Mouse (Mus musculus): ENCODE results near the gene Msh6.
"Not testable (repeated sequence)": the region's sequence is repeated elsewhere in the genome, so short reads cannot be mapped to it uniquely, and the experiment has no call there.

Gene Msh6

DNA sequence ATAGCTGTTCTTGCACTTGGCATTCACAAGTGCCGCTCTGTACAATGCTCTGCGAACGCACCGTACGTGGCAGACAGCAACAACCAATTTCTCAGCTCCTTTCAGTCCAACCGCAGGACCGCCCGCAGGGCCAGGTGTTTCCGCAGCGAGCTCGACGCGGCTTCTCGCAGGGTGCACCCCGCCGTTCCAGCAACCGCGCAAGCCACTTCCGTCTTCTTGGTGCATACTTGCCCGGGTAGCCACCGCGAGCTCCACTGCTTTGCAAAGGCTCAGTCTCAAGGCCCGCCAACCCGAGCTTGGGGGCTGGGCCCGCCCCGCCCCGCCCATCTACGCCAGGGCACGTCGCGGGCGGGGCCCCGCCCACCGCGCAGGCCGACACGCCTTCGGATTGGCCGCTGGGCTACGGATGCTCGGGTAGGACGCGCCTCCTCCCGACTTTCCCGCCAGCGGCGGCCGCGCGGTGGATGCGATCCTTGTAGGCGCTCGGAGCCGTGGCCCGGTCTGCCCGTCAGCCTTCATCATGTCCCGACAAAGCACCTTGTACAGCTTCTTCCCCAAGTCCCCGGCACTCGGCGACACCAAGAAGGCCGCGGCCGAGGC, at the start of gene Msh6:
Gene Msh6, plus strand, starts transcription at position 434 of the 600 bp plus-strand sequence.
- no peak for DNase-seq (ENCODE audit: extremely low read depth, low read depth, low spot score)

DNA sequence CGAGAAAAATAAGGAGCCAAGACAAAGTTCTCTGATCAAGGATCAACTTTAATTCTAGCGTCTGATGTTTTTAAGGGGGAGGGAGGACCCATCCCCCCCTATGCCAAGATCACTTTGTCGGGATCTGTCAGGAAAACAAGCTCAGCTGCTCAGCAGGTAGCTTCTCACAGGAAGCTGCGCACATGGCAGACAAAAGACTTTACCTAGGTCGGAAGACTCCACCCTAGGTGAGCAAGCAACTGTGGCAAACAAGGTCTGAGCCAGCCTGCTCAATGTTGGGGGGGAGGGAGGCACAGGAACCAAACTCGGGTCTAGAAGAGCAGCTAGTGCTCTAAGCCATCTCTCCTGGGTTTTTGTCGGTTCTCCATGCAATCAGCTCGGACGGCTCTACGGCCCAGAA, 40.5 kb upstream of the Msh6 start:
- DNase-seq (ENCODE audit: extremely low read depth, low read depth, low spot score), result no peak

DNA sequence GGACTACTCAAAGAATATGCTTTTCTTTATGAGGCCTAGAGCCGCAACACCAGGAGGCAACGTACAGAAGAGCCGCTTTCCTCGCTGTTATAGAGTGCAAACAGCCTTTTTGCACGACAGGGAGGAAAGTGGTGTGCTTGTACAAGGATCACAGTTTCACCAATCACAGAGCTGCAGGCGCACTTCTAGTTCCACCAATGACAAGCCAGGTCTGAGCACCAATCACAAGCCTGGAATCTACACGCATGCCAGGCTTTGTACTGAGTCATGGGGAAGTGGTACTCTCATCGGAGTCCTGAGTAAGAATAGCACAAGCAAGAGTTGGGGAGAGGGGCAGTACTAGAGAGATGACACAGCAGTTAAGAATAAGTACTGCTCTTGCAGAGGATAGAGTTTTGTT, 40.1 kb upstream of the Msh6 start:
- no peak for DNase-seq (ENCODE audit: extremely low read depth, low read depth, low spot score)

DNA sequence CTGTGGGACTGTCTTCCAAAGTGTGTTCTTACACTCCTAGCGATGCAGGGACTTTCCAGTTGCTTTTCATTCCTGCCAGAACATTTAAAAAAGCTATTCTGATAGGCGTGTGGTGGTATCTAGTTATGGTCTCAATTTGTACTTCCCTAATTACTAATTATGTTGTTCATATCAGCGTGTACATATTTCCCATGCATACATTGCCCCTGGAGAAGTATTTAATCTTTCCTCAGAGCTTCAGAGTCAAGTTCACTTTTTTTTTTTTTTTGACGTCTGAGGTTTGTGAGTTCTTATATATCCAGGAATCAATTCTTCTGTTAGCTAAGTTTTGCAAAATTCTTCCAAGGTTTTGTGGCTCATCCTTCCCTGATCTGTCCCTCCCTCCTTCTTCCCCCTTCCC, 38.7 kb upstream of the Msh6 start:
- no peak for DNase-seq (ENCODE audit: extremely low read depth, low read depth, low spot score)

DNA sequence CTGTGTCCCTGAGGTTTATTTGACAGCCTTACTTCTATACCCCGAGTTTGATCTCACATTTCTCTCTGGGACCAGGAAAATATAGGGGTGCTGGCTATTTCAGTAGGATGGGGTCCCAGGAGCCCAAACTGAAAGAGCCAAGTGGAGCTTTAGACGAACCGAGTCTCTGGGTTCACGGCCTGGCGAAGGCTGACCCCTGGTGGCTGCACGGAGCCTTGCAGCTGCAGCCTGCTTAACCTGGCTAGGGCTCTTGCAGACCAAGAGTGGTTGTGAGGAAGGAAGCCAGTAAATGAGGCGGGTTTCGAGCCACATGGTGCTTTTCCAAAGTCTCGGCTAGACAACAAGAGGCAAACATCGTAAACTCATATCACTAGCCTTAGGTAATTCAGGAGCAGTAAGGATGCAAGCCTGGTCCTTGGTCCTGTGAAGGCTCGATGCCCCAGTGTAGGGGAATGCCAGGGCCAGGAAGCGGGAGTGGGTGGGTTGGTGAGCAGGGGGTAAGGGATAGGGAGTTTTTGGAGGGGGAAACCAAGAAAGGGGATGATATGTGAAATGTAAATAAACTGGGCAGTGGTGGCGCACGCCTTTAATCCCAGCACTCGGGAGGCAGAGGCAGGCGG, 25.8 kb upstream of the Msh6 start:
- no peak for DNase-seq (ENCODE audit: extremely low read depth, low read depth, low spot score)

DNA sequence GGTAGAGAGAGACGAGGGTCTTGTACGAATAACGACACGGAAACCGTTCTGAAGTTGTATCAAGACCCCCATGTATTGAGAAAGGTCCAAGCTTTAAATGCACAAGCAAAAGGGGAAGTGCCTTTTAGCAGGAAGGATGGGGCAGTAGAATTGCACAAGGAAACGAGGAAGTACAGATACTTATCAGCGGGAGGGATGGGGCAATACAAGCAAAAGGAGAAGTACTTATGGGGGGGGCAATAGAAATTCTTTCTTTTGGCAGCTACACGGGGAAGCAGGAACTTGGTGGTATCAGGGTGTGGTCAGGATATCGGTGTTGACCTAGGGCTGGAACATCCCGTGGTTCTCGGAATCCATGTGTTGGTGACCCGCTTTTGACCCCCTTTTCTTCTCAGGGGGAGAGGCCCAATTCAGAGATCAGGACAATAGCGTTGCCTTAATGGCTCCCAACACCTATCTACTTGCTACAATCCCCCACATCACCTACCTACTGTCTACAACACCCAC, 20.2 kb upstream of the Msh6 start:
- not testable (repeated sequence) for DNase-seq (ENCODE audit: extremely low read depth, low read depth, low spot score)

DNA sequence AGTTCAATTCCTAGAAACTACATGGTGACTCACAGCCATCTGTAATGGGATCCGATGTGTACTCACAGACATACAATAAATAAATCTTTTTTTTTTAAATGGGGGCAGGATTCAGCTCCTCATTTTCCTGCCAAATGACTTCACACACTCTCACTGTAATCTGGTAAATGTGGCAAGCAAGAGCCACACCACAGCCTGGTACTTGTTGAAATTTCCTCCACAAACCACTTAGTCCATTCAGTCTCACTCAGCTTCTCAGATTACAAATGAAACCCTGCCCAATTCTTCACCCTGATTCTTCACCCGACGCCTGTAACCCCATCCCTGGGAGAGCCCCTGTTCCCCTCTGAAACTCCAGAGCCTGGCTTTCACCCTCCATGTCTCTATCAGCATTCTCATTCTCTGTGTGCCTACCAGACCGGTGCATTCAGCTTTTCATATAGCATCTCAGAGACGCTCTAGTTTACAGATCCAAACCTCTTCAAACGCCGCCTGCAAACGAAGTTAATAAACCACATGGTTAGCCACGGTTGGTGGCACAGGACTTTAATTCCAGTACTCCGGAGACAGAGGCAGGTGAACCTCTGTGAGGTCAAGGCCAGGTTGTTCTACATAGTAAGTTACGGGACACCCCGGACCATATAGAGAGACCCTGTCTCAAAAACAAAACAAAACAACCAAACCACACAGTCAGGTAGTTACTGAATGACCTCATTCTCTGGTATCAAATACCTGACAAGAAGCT, 17.6 kb upstream of the Msh6 start:
- DNase-seq (ENCODE audit: extremely low read depth, low read depth, low spot score), result no peak

DNA sequence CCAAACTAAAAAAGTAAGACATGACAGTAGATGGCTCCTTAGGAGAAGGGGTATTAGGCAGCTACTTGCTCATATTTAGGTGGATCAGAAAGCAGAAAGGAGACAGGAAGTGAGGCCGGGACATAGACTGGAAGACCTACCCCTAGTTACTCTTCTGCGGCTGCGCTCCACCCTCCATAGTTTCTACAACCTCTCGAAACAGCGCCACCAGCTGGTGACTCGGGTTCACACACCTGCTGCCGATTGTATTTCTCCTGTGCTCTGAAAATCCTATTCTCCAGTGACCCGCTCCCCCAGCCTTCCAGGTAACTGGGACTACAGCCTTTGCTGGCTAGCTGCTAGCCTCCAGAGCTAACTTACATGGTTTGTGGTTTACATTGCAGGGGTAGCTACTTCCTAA, 16.6 kb upstream of the Msh6 start:
- DNase-seq (ENCODE audit: extremely low read depth, low read depth, low spot score), result no peak

DNA sequence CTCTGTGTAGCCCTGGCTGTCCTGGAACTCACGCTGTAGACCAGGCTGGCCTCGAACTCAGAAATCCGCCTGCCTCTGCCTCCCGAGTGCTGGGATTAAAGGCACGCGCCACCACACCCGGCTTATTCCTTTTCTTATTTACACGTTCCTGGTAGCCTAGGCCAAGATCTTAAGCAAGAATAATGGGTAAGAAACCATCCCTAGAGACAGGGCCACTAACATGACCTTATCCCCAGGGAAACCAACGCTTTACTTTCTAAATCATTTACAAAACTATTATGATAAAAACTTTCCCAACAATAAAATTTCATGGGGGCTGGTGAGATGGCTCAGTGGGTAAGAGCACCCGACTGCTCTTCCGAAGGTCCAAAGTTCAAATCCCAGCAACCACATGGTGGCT, 15.5 kb upstream of the Msh6 start:
- DNase-seq (ENCODE audit: extremely low read depth, low read depth, low spot score), result not testable (repeated sequence)

DNA sequence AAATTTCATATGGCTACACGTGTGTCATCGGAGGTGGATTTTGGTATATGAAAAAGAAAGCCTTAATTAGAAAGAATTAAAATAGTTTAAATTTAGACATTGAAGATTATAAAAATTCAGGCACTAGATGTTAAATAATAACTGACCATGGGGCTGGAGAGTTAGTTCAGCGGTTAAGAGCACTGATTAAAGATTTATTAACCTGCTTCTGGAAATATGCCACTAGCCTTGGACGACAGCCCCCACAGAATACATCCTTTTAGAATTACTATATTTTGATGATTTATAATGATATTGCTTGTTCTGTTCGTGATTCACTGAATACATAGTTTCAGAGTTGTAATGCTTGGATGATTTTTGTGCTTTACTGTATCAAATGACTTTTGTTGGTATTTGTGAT, 14.9 kb upstream of the Msh6 start:
- DNase-seq (ENCODE audit: extremely low read depth, low read depth, low spot score), result not testable (repeated sequence)

DNA sequence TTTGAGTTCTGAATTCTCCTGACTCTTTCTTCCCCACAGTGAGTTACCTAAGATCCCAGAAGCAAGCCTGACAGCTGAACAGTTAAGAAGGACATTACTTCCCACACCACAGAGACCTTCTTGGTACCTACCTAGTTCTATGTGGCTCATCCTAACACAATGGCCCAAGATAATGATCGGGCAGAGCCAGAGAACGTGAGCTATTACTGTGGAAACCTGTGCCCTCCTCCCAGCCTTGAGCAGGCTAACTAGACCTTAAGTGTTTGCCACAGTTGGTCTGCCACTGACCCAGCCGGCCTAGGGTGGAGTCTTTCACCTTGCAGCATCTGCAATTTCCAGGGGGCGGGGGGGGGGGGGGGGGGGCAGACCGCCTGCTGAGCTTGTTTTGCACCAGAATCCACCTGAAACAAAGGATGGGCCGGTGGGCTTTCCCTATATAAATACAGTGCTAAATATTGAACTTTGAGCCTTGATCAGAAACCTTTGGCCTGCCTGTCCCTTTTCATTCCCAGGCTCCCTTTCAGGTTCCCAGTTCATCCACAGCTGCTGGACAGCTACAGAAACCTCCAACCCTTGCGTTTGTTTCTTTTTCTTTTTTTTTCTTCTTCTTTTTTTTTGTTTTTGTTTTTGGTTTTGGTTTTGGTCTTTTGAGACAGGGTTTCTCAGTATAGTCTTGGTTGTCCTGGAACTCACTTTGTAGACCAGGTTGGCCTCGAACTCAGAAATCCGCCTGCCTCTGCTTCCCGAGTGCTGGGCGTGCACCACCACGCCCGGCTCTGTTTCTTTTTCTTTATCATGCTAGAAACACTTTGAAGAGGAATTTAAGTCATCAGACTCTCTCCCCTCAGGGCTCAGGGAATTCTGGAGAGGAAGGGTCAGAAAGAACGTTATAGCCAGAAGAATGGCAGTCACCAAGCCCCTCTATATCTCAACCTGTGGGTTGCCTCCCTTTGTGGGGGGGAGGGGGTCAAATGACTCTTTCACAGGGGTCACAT, 11.5 kb upstream of the Msh6 start:
- DNase-seq (ENCODE audit: extremely low read depth, low read depth, low spot score), result no peak

DNA sequence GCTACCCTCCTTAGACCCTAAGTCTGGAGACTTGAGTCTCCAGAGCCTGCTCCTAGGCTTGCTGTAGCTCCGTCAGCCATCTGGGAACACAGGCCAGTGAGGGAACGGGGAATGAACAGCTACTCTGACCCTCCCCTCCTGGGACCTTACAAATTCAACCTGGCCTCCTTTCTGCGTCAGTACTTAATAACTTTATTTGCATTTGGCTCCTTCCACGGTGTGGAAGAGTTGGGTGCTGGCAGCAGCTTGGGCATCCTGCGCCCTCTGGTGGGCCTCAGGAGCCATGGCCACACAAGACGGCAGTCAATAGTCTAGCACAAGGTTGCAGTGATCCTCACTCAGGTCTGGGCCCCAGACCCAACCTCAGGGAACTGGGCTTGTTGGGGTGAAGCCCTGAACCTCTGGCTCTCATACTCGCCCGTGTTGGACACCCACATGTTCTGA, 6.4 kb upstream of the Msh6 start:
- not testable (repeated sequence) for DNase-seq (ENCODE audit: extremely low read depth, low read depth, low spot score)

DNA sequence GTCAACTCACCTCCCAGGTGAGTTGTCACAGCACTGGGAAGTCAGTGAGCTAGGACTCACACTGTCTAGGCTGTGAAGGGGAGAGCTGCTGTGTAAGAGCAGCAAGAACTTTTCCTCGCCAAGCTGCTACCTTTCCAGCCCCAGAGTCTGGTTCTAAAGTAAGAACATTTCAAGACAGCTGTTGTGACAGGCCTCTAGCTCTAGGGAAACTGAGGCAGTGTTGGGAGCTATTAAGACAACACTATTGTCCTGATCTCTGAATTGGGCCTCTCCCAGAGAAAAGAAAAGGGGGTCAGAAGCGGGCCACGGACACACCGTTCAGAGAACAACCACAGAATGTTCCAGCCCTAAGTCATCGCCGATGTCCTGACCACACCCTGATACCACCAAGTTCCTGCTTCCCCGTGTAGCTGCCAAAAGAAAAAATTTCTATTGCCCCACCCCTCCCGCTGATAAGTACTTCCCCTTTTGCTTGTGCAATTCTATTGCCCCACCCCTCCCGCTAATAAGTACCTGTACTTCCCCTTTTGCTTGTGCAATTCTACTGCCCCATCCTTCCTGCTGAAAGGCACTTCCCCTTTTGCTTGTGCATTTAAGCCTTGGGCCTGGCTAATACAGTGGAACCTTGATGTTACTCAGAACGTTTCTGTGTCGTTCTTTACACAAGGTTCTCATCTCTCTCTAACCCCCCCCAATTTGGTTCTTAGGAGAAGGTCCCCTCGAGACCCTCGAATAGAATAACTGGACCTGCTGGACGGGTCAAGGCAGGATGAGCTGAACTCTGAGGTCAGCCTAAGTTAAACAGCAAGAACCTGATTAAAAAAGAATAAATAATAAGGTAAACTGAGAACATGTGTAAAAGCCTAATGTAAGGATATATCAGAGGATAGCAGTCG, 2.9 kb upstream of the Msh6 start:
- DNase-seq (ENCODE audit: extremely low read depth, low read depth, low spot score), result not testable (repeated sequence)

DNA sequence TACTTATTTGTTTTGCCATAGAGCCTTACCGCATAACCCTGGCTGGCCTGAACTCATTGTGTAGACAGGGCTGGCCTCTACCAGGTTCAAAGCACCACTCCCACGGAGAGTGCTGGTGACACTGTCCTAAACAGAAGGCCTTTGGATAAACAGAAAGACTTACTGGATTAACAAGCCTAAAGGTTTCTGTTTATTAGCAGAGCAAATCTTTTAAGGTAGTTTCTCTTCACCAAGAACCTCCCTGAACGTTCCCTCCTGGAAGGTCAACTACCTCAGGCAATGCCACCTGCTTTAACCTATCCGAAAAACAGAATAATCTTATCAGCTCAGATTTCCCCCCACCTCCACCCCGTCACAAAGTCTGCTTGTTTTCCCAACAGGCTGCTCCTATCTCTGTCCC, 2.0 kb upstream of the Msh6 start:
- no peak for DNase-seq (ENCODE audit: extremely low read depth, low read depth, low spot score)

DNA sequence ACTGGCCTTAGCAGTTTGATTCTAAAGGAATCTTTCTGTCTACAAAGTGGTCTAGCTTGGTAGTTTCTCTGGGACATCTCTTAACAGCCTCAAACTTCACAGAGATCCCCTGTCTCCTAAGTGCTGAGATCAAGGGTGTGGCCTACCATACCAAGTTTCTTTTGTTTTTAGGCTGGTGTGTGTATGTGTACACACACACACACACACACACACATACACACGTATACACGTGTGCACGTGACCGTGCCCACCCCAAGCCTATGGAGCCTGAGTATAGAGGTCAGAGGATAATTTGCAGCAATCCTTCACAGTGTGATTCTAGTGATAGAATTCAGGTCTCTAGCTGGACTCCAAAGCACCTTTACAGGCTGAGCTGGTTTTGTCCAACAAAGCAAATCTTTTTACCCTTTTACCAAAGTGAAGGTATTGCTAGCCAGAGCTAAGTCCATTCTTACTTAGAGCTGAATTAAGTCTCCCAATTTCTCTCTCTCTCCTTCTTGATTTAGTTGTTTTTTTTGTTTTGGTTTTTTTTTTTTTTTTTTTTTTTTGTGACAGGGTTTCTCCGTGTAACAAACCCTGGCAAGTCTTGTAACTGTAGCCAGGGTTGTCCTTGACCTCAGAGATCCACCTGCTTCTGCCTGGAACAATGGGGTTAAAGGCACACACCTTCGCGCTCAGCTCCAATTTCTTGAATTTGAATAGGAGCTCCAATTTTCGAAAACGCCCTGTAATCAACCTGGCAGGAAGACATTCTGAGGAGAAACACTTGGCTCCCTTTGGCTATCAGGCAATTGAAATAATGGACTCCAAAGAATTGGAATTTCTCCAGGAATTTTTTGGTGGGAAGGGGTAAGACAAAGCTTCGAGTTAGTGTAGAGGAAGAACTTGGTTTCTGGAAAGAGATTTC, 1.3 kb upstream of the Msh6 start:
- no peak for DNase-seq (ENCODE audit: extremely low read depth, low read depth, low spot score)

DNA sequence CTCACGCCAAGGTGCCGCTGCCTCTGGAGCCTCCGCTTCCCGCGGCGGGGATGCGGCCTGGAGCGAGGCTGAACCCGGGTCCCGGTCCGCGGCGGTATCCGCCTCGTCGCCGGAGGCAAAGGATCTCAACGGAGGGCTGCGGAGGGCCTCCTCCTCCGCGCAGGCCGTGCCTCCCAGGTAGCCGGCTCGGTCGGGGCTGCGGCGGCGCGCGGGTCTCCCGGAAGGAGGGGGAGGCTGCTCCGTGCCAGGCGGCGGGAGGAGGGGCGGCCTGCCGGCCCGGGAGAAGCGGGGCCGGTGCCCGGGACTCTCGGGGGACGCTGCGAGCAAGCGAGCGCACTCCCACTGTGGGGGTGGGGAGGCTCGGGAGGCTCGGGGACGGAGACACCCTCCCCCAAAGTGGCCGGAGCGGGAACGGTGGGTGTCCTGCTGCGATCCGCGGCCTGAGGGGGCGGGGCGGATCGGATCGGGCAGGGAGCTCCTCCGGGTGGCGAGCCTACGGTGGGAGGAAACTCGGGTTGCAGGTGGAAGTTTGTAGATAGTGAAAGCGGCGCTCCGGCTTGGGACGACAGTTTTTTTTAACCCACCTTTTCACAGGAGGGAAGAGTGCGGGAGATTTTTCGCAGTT, 479 bp downstream of the Msh6 start:
- DNase-seq (ENCODE audit: extremely low read depth, low read depth, low spot score), result no peak

DNA sequence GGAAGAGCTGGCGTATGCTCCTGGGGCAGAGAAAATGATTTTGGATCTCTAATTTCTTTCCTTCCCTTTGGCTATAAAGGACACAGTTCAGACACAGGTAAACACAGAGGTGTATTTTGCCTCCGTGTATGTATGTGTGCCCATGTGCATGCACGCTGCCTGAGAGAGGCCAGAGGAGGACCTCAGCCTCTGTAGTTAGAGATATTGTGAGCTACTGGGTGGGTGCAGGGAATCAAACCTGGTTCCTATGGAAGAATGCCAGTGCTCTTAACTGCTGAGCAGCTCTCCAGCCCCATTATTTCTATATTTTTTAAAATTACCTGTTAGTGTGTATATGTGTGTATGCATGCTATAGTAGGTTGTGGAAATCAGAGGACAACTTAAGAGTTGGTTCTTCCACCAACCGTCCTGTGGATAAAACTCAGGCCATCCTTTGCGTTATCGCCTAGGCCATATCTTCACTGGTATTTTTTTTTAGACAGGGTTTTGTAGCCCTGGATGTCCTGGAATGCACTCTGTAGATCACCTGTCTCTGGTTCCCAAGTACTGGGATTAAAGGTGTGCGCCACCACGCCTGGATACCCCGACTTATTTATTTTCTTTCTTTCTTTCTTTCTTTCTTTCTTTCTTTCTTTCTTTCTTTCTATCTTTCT, 1.4 kb downstream of the Msh6 start:
- DNase-seq (ENCODE audit: extremely low read depth, low read depth, low spot score), result no peak

DNA sequence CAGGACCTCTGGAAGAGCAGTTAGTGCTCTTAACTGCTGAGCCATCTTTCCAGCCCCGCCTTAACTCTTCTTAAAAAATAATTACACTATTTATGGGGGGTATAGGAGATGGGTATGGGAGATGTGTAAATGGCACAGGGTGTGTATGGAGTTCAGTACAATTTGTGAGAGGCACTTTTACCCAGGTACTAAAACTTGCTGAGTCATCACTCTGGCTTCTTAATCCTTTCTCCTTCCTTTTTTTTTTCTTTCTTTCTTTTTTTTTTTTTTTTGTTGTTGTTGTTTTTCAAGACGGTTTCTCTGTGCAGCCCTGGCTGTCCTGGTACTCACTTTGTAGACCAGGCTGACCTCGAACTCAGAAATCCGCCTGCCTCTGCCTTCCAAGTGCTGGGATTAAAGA, 2.1 kb downstream of the Msh6 start:
- DNase-seq (ENCODE audit: extremely low read depth, low read depth, low spot score), result not testable (repeated sequence)
